Mouse (Mus musculus) embryonic facial prominence, embryonic 15.5 days (tissue): Measurements from ENCODE around the gene Impg1. TPM values are rescaled to one million over a fixed set of nuclear protein-coding genes. Genes with fewer than 3 reads are reported as not detected.
A peak's percentile ranks its signal among the peaks of the same experiment; 100 is the strongest.

Source experiments
- ATAC-seq: fragments of 200-750 bp; cut with Nextera tagmentation; 2 replicates; pipeline ENCODE4 v1.8.0; 2017; ENCODE audit warnings: low read depth, moderate TSS enrichment; ENCODE audit not compliant: insufficient number of reproducible peaks, low FRiP score, low TSS enrichment
- H3K27ac ChIP-seq: fragments of 300-500 bp; sonication (generic); replicated peaks from 2 replicates; pipeline ENCODE4 v1.5.1; 2015; ENCODE audit warnings: mild to moderate bottlenecking, inconsistent platforms
- H3K27me3 ChIP-seq: fragments of 300-500 bp; sonication (generic); 2 replicates; pipeline ENCODE4 v1.6.1; 2015; ENCODE audit warnings: inconsistent platforms
- H3K36me3 ChIP-seq: fragments of 300-500 bp; sonication (generic); 2 replicates; pipeline ENCODE4 v1.6.1; 2015; ENCODE audit warnings: mild to moderate bottlenecking, inconsistent platforms
- H3K4me1 ChIP-seq: fragments of 300-500 bp; sonication (generic); 2 replicates; pipeline ENCODE4 v1.6.1; 2015; ENCODE audit warnings: inconsistent platforms
- H3K4me2 ChIP-seq: fragments of 300-500 bp; sonication (generic); replicated peaks from 2 replicates; pipeline ENCODE4 v1.6.1; 2015; ENCODE audit warnings: mild to moderate bottlenecking, inconsistent platforms
- H3K4me3 ChIP-seq: fragments of 300-500 bp; sonication (generic); replicated peaks from 2 replicates; pipeline ENCODE4 v1.5.1; 2015; ENCODE audit warnings: mild to moderate bottlenecking, inconsistent platforms
- H3K9ac ChIP-seq: fragments of 300-500 bp; sonication (generic); 2 replicates; pipeline ENCODE4 v1.6.1; 2015; ENCODE audit warnings: inconsistent platforms
- H3K9me3 ChIP-seq: fragments of 300-500 bp; sonication (generic); replicated peaks from 2 replicates; pipeline ENCODE4 v1.6.1; 2016; ENCODE audit warnings: inconsistent platforms
- WGBS: fragments of 180-500 bp; shearing (Covaris S2); methylation state at CpG from one replicate; pipeline ENCODE4 v1.1.7; 2015; 5-methylcytosine and 5-hydroxymethylcytosine counted together
- polyA plus RNA-seq: library from polyadenylated mRNA; unstranded; fragments of >200 nt; fragmentation: Nextera tagmentation; extraction: Ambion mirVana; gene quantifications from 2 replicates; pipeline ENCODE4 v1.2.1, GENCODE M21; 2015

The Impg1 gene
- polyA plus RNA-seq, 1 experiment from 2014 or later: 0.08 TPM

- Histone ChIP-seq H3K4me2 (no peak overlapping the region), H3K27ac (no peak overlapping the region), H3K4me1 (no peaks in the 10 kb centered on the region), H3K9ac (no peak overlapping the region), H3K9me3 (no peaks in the 10 kb centered on the region), H3K27me3 (no peaks in the 10 kb centered on the region), H3K36me3 (no peaks in the 10 kb centered on the region), H3K4me3 (no peak overlapping the region)
- 49% methylated on average over 7 of the region's 7 CpGs for WGBS
- no peak for ATAC-seq
Measured at GRCm38 (mm10) chr9:80386000-80386399, 79.3 kb downstream of the Impg1 start.

- Histone ChIP-seq H3K4me3 (no peak overlapping the region), H3K27ac (no peak overlapping the region), H3K27me3 (no peaks in the 10 kb centered on the region), H3K4me2 (no peak overlapping the region), H3K36me3 (no peaks in the 10 kb centered on the region), H3K9me3 (no peaks in the 10 kb centered on the region), H3K9ac (no peak overlapping the region), H3K4me1 (no peaks in the 10 kb centered on the region)
- 73% methylated on average over 4 of the region's 4 CpGs for WGBS
- no peak for ATAC-seq
Measured at GRCm38 (mm10) chr9:80382711-80383110, 82.6 kb downstream of the Impg1 start.

- WGBS: 88% methylated on average over 2 of the region's 2 CpGs
- Histone ChIP-seq H3K36me3 (no peaks in the 10 kb centered on the region), H3K4me2 (no peak overlapping the region), H3K27ac (no peak overlapping the region), H3K9me3 (no peaks in the 10 kb centered on the region), H3K4me1 (no peaks in the 10 kb centered on the region), H3K4me3 (no peak overlapping the region), H3K9ac (no peak overlapping the region), H3K27me3 (no peaks in the 10 kb centered on the region)
- ATAC-seq: no peak
Measured at GRCm38 (mm10) chr9:80380078-80380645, 85.1 kb downstream of the Impg1 start.

GRCm38 (mm10) chr9:80374100-80374499, 91.2 kb downstream of the Impg1 start:
- Histone ChIP-seq H3K4me1 (0 out of 2 replicates have a peak, but pooled peaks cover 5% of the 10 kb centered on the region), H3K4me3 (no peak overlapping the region), H3K9ac (no peak overlapping the region), H3K27ac (no peak overlapping the region), H3K4me2 (no peak overlapping the region), H3K9me3 (no peaks in the 10 kb centered on the region), H3K27me3 (no peaks in the 10 kb centered on the region), H3K36me3 (no peaks in the 10 kb centered on the region)
- 53% methylated on average over 1 of the region's 1 CpGs for WGBS
- peak; percentile 43; the same call in 1 of the 2 replicates for ATAC-seq

GRCm38 (mm10) chr9:80373304-80373739, 92.0 kb downstream of the Impg1 start:
- 70% methylated on average over 5 of the region's 5 CpGs for WGBS
- no peak overlapping the region for H3K4me3 ChIP-seq
- ATAC-seq: no peak

GRCm38 (mm10) chr9:80368636-80369035, 96.6 kb downstream of the Impg1 start:
- H3K27me3 ChIP-seq: no peaks in the 10 kb centered on the region
- 70% methylated on average over 2 of the region's 2 CpGs for WGBS
- no peak overlapping the region for H3K4me3 ChIP-seq
- H3K36me3 ChIP-seq: no peaks in the 10 kb centered on the region
- no peaks in the 10 kb centered on the region for H3K9me3 ChIP-seq
- H3K9ac ChIP-seq: no peak overlapping the region
- no peak overlapping the region for H3K27ac ChIP-seq
- H3K4me1 ChIP-seq: 0 out of 2 replicates have a peak, but pooled peaks cover 5% of the 10 kb centered on the region
- no peak overlapping the region for H3K4me2 ChIP-seq
- ATAC-seq: no peak

More at GRCm38 (mm10) chr9:80373304-80373739, 92.0 kb downstream of the Impg1 start:
- no peak overlapping the region for H3K9ac ChIP-seq
- H3K27me3 ChIP-seq: no peaks in the 10 kb centered on the region
- H3K4me2 ChIP-seq: no peak overlapping the region
- no peaks in the 10 kb centered on the region for H3K9me3 ChIP-seq
- no peaks in the 10 kb centered on the region for H3K36me3 ChIP-seq
- H3K4me1 ChIP-seq: 0 out of 2 replicates have a peak, but pooled peaks cover 5% of the 10 kb centered on the region
- H3K27ac ChIP-seq: no peak overlapping the region

GRCm38 (mm10) chr9:80367520-80368204, 97.6 kb downstream of the Impg1 start:
- Histone ChIP-seq H3K27me3 (no peaks in the 10 kb centered on the region), H3K9ac (no peak overlapping the region), H3K27ac (no peak overlapping the region), H3K4me1 (no peaks in the 10 kb centered on the region), H3K9me3 (no peaks in the 10 kb centered on the region), H3K36me3 (no peaks in the 10 kb centered on the region), H3K4me3 (no peak overlapping the region), H3K4me2 (no peak overlapping the region)
- no peak for ATAC-seq
- 87% methylated on average over 2 of the region's 2 CpGs for WGBS

- no peak overlapping the region for H3K27ac ChIP-seq
- H3K4me2 ChIP-seq: no peak overlapping the region
- ATAC-seq: no peak
- H3K9me3 ChIP-seq: no peaks in the 10 kb centered on the region
- no peaks in the 10 kb centered on the region for H3K4me1 ChIP-seq
- no peak overlapping the region for H3K9ac ChIP-seq
- no peak overlapping the region for H3K4me3 ChIP-seq
- H3K36me3 ChIP-seq: no peaks in the 10 kb centered on the region
- H3K27me3 ChIP-seq: no peaks in the 10 kb centered on the region
Measured at GRCm38 (mm10) chr9:80360063-80360462, 105.2 kb downstream of the Impg1 start.

GRCm38 (mm10) chr9:80351678-80352331, 113.5 kb downstream of the Impg1 start:
- Histone ChIP-seq H3K9ac (no peak overlapping the region), H3K27me3 (no peaks in the 10 kb centered on the region), H3K4me3 (peak overlapping the region; percentile 15; the same call in 1 of the 2 replicates), H3K4me2 (peak overlapping the region; percentile 39), H3K36me3 (no peaks in the 10 kb centered on the region), H3K4me1 (no peaks in the 10 kb centered on the region), H3K9me3 (no peaks in the 10 kb centered on the region), H3K27ac (no peak overlapping the region)
- no peak for ATAC-seq
- WGBS: 27% methylated on average over 20 of the region's 20 CpGs

GRCm38 (mm10) chr9:80351295-80351677, 114.0 kb downstream of the Impg1 start:
- Histone ChIP-seq H3K36me3 (no peaks in the 10 kb centered on the region), H3K9me3 (no peaks in the 10 kb centered on the region), H3K4me2 (peak overlapping the region; percentile 39), H3K9ac (no peak overlapping the region), H3K27me3 (no peaks in the 10 kb centered on the region), H3K4me1 (no peaks in the 10 kb centered on the region), H3K4me3 (peak overlapping the region; percentile 15; the same call in 1 of the 2 replicates), H3K27ac (no peak overlapping the region)
- WGBS: 61% methylated on average over 7 of the region's 7 CpGs
- ATAC-seq: no peak

GRCm38 (mm10) chr9:80344451-80345000, 120.8 kb downstream of the Impg1 start:
- Histone ChIP-seq H3K4me3 (no peak overlapping the region), H3K27ac (no peak overlapping the region), H3K9ac (no peak overlapping the region), H3K4me2 (no peak overlapping the region), H3K9me3 (no peaks in the 10 kb centered on the region), H3K4me1 (no peaks in the 10 kb centered on the region), H3K36me3 (no peaks in the 10 kb centered on the region), H3K27me3 (no peaks in the 10 kb centered on the region)
- WGBS: 85% methylated on average over 6 of the region's 6 CpGs
- no peak for ATAC-seq
